Mouse (Mus musculus): Measurements from ENCODE around the gene Shroom3. TPM values are rescaled to one million over a fixed set of nuclear protein-coding genes. Genes with fewer than 3 reads are reported as not detected.
"Not testable (repeated sequence)": the region's sequence is repeated elsewhere in the genome, so short reads cannot be mapped to it uniquely, and the experiment has no call there.

The Shroom3 gene
- total and polyA plus RNA-seq, 3 experiments, result 5.1 to 7.8 (median 6.4) TPM

DNA sequence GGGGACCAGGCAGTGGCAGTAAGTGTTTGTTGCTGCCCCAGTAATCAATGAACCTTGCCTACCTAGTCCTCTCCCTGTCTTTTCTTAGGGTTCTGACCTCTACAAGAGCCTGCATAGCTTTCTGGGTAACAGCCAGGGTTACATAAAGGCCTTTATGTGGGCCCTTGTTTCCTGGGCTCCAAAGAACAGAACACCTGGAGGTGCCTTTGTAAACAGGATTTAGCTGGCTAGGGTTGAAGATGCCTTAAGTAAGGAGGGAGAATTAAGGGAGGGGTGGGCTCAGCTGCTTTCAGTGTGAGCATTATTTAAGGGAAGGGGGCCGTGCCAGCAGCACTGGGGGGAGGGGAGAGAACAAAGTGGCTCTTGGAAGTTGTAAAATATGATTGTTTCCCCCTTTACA lies 210.5 kb downstream of the Shroom3 start:
- no peak for DNase-seq

DNA sequence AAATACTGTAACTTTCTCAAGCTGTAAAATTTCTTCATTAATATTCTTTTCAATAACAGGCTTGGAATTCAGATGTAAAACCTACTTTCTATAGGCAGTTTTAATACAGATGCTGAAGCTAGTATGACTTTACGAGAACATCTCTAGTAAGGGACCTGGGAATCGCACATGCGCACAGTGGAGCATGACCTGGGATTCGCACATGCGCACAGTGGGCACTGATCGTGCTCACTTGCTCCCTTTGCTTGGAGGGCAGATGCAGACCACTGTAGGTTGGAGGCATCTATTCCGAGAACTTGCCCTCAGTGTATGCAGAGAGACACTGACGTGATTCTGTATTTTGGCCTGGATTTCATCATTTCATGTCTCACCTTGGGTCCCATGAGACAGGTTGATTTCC lies 212.6 kb downstream of the Shroom3 start:
- no peak for DNase-seq

DNA sequence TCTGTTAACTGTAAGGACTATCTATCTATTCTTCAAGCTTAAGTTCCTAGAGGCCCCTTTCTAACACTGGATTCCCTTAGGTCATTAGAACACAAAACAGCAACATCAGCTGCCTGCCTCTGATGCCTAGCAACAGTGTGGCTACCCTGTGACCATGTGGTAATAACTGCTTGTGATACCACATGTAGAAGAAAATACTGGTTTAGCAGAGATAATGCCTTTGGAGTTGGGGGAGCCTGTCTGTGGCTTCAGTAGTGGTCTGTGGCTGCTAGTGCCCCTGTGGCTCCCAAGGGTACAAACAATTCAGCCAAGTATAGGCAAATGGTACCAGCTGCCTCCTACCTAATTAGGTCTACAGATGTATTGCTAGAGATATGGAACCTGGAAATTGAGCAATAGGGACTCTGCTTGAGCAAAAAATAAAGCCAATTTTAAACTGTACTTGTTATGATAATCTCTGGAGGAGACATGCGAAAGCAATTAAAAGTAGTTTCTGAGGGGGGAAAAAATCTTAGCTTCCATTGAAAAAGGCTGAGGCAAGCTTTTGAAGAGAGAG lies 213.6 kb downstream of the Shroom3 start:
- no peak for DNase-seq

DNA sequence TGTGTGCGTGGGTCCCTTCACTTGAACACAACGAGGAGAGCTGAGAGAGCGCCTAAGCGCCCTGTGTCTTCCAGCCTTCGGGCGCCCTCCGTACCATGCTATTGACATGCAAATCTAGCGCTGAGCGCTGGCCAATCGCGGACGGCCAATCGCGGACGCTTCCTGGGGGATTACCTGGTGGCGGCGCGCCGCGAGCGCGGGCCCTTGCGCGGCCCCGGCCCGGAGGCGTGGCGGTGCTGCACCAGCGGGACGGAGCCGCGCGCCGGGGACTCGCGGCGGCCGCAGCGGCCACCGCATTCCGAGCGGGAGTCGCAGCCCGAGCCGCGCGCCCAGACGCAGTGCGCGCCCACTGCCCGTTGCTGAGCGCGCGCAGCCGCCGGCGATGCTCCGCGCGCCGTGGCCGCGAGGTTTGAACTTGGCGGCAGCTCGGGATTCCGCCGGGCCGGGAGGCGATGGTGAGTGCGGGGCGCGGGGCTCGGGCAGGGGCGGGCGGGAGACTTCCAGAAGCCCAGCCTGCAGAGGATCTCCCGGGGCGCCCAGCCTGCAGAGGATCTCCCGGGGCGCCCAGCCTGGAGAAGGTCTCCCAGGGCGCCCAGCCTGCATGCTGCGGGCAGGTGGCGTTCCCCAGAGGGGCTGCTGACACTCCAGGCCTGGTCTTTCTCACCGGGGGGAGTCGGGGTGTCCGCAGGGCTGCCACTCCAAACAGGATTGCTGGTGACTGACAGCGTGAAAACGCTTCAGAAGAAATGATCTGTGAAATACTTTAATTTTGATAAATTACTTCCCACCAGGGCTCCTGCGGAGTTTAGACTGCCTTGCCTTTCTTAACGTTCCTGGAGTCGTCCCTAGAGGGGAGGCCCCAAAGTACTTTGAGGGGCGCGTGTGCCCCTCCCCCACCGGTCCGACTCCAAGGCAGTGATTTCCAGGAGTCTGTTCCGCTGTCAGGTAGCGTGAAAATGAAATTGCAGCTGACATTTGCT lies 214.8 kb downstream of the Shroom3 start:
- DNase-seq, result peak; percentile 91

DNA sequence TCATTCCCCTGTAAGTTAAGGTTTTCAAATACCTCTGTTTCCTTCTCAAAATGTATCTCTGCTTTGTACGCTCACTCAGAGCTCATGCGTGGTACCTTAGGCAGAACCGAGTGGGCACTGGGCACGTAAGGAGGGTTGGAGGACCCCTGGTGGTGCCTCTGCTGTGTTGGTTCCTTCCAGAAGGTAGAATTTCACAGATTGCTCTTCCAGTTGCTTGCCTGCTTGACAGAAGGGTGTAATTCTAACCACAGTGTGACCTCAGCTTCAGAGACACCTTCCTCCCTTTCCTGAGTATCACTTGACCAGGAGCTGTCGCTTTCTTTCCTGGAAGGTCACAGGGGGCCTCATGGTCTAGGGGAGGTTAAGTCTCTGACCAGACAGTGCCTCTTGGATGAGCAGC lies 217.2 kb downstream of the Shroom3 start:
- no peak for DNase-seq

DNA sequence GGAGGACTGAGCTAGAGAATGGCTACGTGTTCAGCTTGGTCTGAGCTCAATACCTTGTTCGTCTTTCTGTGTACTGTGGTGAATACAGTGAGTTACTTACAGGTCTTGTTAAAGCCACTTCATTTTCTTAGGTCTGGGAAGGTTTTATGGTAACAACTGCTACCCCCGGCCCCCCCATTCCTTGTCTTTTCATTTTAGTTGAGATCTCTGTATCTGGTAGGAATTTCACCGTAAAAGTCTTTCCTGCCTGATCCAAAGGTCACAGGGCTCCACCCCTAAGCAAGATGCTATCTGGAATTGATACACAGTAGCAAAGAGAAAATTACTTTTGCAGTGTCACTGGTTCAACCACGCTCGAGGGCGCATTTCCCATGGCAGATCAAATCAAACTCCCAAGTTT lies 218.6 kb downstream of the Shroom3 start:
- no peak for DNase-seq

DNA sequence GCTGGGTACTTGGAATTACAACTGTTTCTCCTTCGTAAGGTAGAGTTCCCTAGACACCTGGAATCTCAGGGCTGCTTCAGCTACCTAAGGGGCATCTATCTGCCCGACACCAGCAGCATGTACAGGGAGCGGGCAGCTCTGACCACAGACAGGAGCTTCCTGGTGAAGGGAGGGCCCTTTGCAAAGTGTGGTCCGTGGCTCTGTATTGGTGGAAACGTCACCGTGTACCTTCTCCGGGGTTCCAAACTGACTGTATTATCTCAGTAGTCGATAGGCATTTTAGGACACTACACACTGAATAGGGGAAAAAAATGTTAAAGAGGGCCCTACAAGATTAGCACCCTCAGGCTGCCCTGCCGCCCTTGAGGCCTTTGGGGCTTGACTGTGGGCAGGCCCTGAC lies 221.9 kb downstream of the Shroom3 start:
- no peak for DNase-seq

DNA sequence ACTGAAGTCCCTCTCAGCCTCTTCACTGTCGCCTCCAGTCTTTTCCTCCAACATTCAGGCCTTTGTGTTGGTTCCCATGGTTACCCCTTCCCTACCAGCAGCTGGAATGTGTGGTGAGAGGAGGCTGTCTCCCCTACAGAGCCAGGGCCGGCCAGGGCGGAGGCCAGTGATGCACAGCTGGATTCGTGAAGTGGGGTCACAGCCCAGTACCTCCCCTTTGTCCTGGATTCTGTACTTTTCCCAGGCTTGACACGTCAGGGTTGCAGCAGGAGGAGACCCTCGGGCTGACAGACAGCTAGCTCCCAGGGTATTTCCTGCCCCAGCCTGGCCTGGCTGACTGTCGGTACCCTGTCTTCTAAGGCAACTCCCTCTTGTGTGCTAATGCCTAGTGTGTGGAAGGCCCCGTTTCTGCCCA lies 222.4 kb downstream of the Shroom3 start:
- DNase-seq, result no peak

DNA sequence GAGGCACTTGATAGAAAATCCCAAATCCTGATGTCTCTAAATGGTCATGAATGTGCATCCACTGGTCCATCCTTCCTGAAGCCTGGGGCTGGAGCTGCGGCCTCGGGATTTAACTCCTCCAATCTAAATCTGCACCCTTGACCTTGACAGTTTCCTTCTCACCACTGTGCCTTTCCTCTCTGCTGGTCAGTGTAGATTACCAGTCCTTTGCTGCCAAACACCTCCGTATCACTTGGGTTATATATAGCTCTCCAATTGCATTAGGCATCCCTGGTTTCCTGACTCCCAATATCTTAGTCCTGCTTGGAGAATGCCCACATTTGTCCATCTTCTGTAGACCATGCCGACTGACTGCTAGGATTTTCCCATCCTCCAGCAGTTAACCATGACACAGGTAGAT lies 225.0 kb downstream of the Shroom3 start:
- DNase-seq, result no peak

DNA sequence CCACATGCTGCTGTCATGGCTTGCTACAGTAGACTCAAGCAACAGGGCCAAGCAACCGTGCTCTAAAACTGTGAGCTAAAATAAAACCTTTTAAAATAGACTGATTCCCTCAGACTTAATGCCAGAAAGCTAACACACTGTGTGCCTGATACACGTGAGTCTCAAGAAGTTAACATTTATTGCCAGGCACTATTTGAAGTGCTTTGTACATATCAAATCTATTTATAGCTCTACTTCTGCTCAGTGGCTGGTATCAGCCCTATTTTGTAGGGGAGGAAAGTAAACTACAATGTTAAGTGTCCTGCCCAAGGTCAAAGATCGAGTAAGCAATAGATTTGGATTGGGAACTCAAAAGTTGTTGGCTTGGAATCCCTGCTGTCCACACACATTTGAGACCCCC lies 227.6 kb downstream of the Shroom3 start:
- no peak for DNase-seq

DNA sequence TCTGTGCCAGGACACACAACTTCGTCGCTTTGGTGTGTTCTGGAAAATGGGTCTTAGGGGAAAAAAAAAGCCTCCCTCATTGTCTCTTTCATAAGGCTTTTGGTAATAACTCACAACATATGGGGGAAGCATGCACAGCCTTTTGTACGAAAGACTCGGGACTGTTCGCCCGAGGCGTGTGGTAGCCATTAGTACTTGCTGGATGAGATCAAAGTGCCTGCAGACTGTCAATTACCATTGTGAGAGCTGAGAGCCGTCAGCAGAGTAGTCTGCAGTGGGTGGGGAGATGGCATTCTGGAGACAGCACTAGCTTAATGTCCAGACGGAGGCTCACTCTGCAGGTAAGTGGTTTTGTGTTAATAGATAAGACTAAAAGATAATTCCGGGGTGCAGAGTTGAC lies 232.2 kb downstream of the Shroom3 start:
- DNase-seq, result no peak

DNA sequence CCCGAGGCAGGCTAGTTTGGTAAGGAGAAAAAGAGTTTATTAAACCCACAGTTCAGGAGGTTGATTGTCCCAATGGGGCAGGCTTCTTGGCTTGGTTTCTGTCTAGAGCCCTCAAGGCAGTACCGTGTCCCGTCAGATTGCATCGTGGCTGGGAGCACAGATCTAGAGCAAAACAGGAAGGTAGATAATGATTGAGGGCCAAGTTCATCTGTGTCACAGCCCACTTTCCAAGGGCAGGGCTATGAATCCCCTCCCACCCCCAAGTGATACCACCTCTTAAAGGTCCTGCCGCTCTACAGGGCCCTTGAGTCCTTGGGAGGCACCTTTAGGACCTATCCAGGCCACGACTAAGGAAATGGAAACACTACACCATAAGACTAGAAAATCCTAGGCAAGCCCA lies 234.5 kb downstream of the Shroom3 start:
- DNase-seq, result no peak

DNA sequence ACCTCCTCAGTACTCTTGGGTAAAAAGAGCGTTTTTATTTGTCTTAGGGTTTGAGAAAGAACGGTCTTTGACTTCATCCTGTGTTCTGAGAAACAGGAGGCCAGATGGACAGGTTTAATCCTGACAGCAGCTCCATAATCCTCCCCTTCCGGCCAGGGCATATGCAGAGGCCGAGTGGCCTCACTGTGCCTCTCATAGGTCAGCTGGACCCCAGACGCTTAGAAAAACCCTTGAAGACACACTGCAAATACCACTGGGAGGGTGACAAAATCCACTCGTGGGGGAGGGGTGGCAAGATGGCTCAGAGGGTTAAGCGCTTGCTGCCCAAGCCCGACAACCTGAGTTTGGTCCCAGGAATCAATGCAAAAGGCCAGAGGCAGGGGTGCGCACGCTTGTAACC lies 234.9 kb downstream of the Shroom3 start:
- no peak for DNase-seq

DNA sequence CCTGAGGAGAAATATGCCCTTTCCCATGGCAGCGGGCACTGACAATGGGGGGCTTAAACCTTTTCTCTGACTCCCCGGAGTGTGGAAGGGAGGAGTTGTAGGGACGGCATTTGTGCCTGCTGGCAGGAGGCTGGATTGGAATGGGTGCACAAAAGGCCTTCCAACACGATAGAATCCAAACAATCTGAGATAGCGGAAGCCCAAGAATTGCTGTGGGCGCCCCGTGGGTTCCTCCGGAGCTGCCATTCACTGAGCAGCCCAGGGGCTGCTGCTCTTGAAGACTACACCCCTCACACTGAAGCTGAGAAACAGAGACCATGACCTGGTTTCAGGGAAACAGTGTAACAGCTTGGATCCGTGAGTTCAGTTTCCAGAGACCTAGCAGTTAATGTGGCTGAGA lies 235.6 kb downstream of the Shroom3 start:
- DNase-seq, result no peak

DNA sequence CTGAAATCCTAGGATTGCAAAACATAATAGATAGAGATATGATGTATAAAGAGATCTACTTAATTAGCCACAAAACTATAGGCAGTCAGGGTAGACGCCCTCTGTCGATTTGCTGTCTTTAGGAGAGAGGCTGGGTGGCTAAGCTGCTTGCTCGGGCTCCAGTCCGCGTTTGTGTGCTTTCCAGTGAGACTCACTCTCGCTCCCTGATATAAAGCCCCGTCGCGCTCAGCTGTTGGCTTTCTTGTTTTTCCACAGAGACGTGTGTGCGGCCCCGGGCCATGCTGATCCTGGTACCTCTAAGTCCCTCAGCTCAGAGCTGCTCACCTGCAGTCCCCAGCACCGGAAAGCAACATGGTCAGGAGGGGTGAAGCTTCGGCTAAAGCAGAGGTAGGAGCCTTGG lies 236.2 kb downstream of the Shroom3 start:
- no peak for DNase-seq

DNA sequence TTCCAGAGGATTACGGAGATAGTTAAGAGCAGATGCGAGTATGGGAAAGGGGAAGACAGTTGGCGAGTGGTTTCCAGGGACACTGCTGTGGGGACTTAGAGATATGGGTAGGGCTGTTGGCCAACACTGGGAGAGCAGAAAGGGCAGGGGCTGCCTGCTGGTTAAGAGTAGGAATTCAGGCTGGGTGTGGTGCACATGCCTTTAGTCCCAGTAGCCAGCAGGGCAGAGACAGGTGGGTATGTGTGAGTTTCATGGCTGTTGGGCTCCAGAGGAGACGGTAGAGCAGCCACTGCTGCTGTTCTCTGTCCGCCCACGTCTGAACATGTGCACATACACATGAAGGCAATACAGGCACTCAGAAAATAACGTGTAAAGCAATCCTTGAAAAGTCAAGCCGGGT lies 237.7 kb downstream of the Shroom3 start:
- DNase-seq, result no peak

DNA sequence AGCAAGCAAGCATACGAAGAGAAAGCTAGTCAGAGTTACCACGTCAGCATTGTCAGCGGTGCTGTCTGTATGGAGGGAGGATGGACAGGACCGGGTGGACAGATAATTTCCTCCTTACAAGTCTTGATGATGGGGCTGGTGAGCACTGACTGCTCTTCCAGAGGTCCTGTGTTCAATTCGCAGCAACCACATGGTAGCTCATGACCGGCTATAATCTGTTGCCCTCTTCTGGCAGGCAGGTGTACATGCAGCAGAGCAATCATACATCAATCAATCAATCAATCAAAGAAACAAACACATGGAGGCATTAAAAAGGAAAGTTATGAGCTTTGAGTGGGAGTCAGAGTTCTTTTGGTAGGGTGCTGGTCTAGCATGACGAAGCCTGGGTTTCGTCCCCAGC lies 238.5 kb downstream of the Shroom3 start:
- DNase-seq, result no peak

DNA sequence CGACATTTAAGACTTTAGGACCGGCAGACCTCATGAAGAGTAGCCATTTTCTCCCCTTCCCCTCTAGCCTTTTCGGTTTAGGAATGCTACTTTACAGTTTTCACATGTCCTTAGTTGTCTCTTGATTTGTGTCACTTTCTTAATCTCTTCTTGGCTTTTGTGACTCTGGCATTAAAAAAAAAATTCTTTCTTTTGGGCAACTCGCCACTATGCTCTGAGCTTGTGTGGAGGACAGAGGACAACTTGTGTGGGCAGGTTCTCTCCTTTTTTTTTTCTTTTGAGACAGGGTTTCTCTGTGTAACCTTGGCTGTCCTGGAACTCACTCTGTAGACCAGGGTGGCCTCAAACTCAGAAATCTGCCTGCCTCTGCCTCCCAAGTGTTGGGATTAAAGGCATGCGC lies 239.7 kb downstream of the Shroom3 start:
- DNase-seq, result not testable (repeated sequence)

DNA sequence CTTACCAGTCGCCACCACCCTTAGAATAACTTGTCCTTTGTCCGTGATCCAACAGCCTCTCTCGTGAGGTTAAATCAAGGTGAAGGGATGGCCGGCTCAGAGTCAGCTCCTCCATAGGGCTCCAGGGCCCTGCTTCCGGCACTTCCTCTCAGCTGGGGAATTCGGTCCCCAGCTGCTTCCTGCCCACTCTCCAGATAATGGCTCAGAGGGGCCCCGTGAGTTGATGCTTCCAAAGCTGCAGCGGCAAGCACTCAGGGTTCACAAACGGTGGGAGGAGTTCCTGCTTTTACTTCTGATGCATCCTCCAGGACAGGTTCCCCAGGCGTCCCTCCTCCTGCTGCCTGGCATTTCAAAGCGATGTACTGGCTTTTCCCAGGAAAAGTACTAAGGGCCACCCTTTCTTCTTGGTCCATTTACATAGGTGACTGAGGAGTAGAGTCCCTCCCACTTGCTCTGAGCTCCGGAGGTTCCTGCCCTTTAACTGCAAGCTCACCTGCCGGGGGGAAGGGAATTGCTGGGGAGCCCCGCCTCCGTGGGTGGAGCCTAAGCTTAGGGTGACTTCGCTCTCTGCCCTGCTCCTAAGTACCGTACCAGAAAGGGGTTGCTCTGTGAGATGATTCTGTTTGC lies 241.7 kb downstream of the Shroom3 start:
- DNase-seq, result peak; percentile 67

DNA sequence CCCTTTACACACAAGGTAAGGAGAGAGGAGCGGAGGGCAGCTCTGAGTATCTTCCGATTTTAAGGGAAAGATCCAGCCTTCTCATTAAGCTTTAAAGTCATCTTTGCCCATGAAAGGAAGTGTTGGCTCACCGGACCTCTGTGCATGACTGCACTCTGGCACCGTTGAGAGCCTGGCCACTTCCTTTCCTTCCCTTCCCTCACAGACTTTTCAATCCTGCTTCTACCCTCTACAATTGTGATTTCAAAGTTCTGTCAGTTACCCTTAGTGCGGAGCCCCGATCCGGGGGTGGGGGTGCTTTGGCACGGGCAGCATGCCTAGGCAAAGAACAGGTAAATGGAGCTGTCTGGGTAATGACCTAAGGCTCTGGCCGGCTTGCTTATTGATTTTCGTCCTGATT lies 244.4 kb downstream of the Shroom3 start:
- DNase-seq, result no peak

DNA sequence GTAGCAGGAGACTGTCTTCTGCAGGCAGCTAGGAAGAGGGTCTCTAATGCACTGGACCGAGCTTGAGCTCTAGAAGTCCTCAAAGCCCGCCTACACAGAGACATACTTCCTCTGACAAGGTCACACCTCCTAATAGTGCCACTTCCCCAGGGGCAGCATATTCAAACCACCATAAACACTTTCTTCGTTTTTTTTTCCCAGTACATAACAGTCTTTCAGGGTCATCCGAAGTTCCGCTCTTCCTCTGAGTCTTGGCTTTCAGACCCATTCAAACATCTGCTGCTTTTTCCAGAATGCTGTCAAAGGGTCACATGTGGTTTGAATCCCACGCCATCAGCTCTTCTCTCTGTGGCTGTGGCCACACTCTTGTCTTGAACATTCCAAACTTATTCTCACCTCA lies 247.3 kb downstream of the Shroom3 start:
- DNase-seq, result no peak

DNA sequence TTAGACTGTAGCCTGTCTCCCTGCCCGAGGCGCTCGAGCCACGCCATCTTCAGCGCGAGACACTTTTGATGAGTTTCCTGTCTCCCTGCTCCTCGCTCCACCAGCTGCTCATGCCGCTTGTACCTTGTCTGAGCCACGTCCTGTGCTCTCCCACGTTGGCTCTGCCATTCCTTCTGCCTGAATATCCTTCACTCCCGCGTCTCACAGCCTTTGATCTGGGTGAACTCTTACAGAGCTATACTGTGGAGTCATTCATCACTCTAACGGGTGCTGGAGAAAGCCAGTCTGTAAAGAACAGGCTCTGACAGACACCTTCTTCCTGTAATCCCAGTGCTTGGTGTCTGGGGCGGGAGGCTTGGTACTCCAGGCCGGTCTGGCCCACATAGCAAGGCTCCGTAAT lies 248.1 kb downstream of the Shroom3 start:
- peak; percentile 23 for DNase-seq

DNA sequence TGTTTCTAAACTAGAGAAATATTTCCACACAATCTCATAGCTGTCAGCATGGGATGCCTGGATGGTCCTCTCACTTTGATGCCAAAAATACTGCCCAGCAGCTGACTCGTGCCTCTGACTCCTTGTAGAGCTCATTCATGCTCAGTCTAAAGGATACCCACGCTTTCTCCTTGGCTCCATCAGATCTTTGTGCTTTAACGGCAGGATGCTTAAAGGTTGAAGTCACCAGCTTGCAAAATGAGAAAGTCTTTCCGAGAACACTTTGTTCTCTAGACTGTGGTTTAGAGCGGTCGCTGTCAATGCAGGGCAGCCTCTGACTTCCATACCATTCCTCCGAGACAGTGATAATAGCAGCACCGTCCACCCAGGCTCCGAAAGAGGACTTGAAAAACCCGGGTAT lies 249.8 kb downstream of the Shroom3 start:
- peak; percentile 23 for DNase-seq
